Mouse (Mus musculus): ENCODE measurements around the gene Cys1. TPM values are rescaled to one million over a fixed set of nuclear protein-coding genes. Genes with fewer than 3 reads are reported as not detected.
"Not testable (repeated sequence)": the region's sequence is repeated elsewhere in the genome, so short reads cannot be mapped to it uniquely, and the experiment has no call there.

Gene Cys1
- total and polyA plus RNA-seq, 3 experiments: not detected

- H3K27me3 ChIP-seq (ENCODE audit: insufficient read depth, low read length): no peaks in the 10 kb centered on the region
- ATAC-seq (ENCODE audit: extremely low read depth, insufficient number of reproducible peaks, low FRiP score, poor library complexity, severe bottlenecking) (no peak), DNase-seq (ENCODE audit: low spot score) (no peak)
- H3K4me3 ChIP-seq (ENCODE audit: low read depth, low read length): peak overlapping the region; percentile 25; the same call in 1 of the 2 replicates
- no peaks in the 10 kb centered on the region for H3K9me3 ChIP-seq (replicated peaks)
- H3K4me1 ChIP-seq (ENCODE audit: insufficient read depth, low read depth, low read length): peaks cover 71% of the 10 kb centered on the region
- no peaks in the 10 kb centered on the region for H3K36me3 ChIP-seq (replicated peaks)
- no peak for TF ChIP-seq TAL1 (conservative IDR thresholded peaks at IDR 0.05; ENCODE audit: low read depth, low read length)
- TF ChIP-seq POLR2AphosphoS5 (IDR thresholded peaks at IDR 0.05; ENCODE audit: insufficient replicate concordance, low read depth, low read length): no peak
- no peak for TF ChIP-seq CTCF (IDR thresholded peaks at IDR 0.05; ENCODE audit: low read depth, low read length)
- TF ChIP-seq GATA1 (IDR thresholded peaks at IDR 0.05; ENCODE audit: borderline replicate concordance, low read length): no peak
- no peak for TF ChIP-seq GATA2 (IDR thresholded peaks at IDR 0.05; ENCODE audit: borderline replicate concordance, low read depth, low read length)
Measured at GRCm38 (mm10) chr12:24642370-24642802, 39.2 kb downstream of the Cys1 start.

GRCm38 (mm10) chr12:24638787-24639186 is 42.8 kb downstream of the Cys1 start:
- not testable (repeated sequence) for H3K4me3 ChIP-seq (ENCODE audit: low read depth, low read length); ATAC-seq (ENCODE audit: extremely low read depth, insufficient number of reproducible peaks, low FRiP score, poor library complexity, severe bottlenecking); H3K9me3 ChIP-seq (replicated peaks); DNase-seq (ENCODE audit: low spot score); H3K27me3 ChIP-seq (ENCODE audit: insufficient read depth, low read length); H3K36me3 ChIP-seq (replicated peaks)
- peaks cover 54% of the 10 kb centered on the region for H3K4me1 ChIP-seq (ENCODE audit: insufficient read depth, low read depth, low read length)

GRCm38 (mm10) chr12:24634648-24635047 is 47.0 kb downstream of the Cys1 start:
- no peaks in the 10 kb centered on the region for H3K27me3 ChIP-seq (ENCODE audit: insufficient read depth, low read length)
- H3K4me1 ChIP-seq (ENCODE audit: insufficient read depth, low read depth, low read length): peaks cover 59% of the 10 kb centered on the region
- no peak for ATAC-seq (ENCODE audit: extremely low read depth, insufficient number of reproducible peaks, low FRiP score, poor library complexity, severe bottlenecking)
- H3K36me3 ChIP-seq (replicated peaks): no peaks in the 10 kb centered on the region
- no peak overlapping the region for H3K4me3 ChIP-seq (ENCODE audit: low read depth, low read length)
- TF ChIP-seq POLR2AphosphoS5 (IDR thresholded peaks at IDR 0.05; ENCODE audit: insufficient replicate concordance, low read depth, low read length) (no peak), GATA2 (IDR thresholded peaks at IDR 0.05; ENCODE audit: borderline replicate concordance, low read depth, low read length) (no peak), TAL1 (conservative IDR thresholded peaks at IDR 0.05; ENCODE audit: low read depth, low read length) (no peak), GATA1 (IDR thresholded peaks at IDR 0.05; ENCODE audit: borderline replicate concordance, low read length) (no peak), CTCF (IDR thresholded peaks at IDR 0.05; ENCODE audit: low read depth, low read length) (no peak)
- no peak for DNase-seq (ENCODE audit: low spot score)
- H3K9me3 ChIP-seq (replicated peaks): no peaks in the 10 kb centered on the region

GRCm38 (mm10) chr12:24634212-24634611 is 47.4 kb downstream of the Cys1 start:
- H3K27me3 ChIP-seq (ENCODE audit: insufficient read depth, low read length): no peaks in the 10 kb centered on the region
- no peaks in the 10 kb centered on the region for H3K9me3 ChIP-seq (replicated peaks)
- no peak for TF ChIP-seq GATA1 (IDR thresholded peaks at IDR 0.05; ENCODE audit: borderline replicate concordance, low read length)
- no peak for TF ChIP-seq TAL1 (conservative IDR thresholded peaks at IDR 0.05; ENCODE audit: low read depth, low read length)
- TF ChIP-seq GATA2 (IDR thresholded peaks at IDR 0.05; ENCODE audit: borderline replicate concordance, low read depth, low read length): no peak
- no peak for TF ChIP-seq POLR2AphosphoS5 (IDR thresholded peaks at IDR 0.05; ENCODE audit: insufficient replicate concordance, low read depth, low read length)
- no peak for TF ChIP-seq CTCF (IDR thresholded peaks at IDR 0.05; ENCODE audit: low read depth, low read length)
- no peak for ATAC-seq (ENCODE audit: extremely low read depth, insufficient number of reproducible peaks, low FRiP score, poor library complexity, severe bottlenecking)
- no peaks in the 10 kb centered on the region for H3K36me3 ChIP-seq (replicated peaks)
- peaks cover 59% of the 10 kb centered on the region for H3K4me1 ChIP-seq (ENCODE audit: insufficient read depth, low read depth, low read length)
- H3K4me3 ChIP-seq (ENCODE audit: low read depth, low read length): no peak overlapping the region
- no peak for DNase-seq (ENCODE audit: low spot score)

GRCm38 (mm10) chr12:24633753-24634191 is 47.8 kb downstream of the Cys1 start:
- peaks cover 56% of the 10 kb centered on the region for H3K4me1 ChIP-seq (ENCODE audit: insufficient read depth, low read depth, low read length)
- DNase-seq (ENCODE audit: low spot score): no peak
- no peak overlapping the region for H3K4me3 ChIP-seq (ENCODE audit: low read depth, low read length)

GRCm38 (mm10) chr12:24632404-24632803 is 49.2 kb downstream of the Cys1 start:
- DNase-seq (ENCODE audit: low spot score) (no peak), ATAC-seq (ENCODE audit: extremely low read depth, insufficient number of reproducible peaks, low FRiP score, poor library complexity, severe bottlenecking) (no peak)
- Histone ChIP-seq H3K27me3 (ENCODE audit: insufficient read depth, low read length) (no peaks in the 10 kb centered on the region), H3K4me1 (ENCODE audit: insufficient read depth, low read depth, low read length) (peaks cover 59% of the 10 kb centered on the region), H3K9me3 (replicated peaks) (no peaks in the 10 kb centered on the region), H3K4me3 (ENCODE audit: low read depth, low read length) (no peak overlapping the region), H3K36me3 (replicated peaks) (no peaks in the 10 kb centered on the region)
- TF ChIP-seq CTCF (IDR thresholded peaks at IDR 0.05; ENCODE audit: low read depth, low read length): no peak
- TF ChIP-seq POLR2AphosphoS5 (IDR thresholded peaks at IDR 0.05; ENCODE audit: insufficient replicate concordance, low read depth, low read length): no peak
- no peak for TF ChIP-seq TAL1 (conservative IDR thresholded peaks at IDR 0.05; ENCODE audit: low read depth, low read length)
- no peak for TF ChIP-seq GATA2 (IDR thresholded peaks at IDR 0.05; ENCODE audit: borderline replicate concordance, low read depth, low read length)
- no peak for TF ChIP-seq GATA1 (IDR thresholded peaks at IDR 0.05; ENCODE audit: borderline replicate concordance, low read length)

More at GRCm38 (mm10) chr12:24633753-24634191, 47.8 kb downstream of the Cys1 start:
- TF ChIP-seq GATA1 (IDR thresholded peaks at IDR 0.05; ENCODE audit: borderline replicate concordance, low read length) (no peak), CTCF (IDR thresholded peaks at IDR 0.05; ENCODE audit: low read depth, low read length) (no peak), TAL1 (conservative IDR thresholded peaks at IDR 0.05; ENCODE audit: low read depth, low read length) (no peak), POLR2AphosphoS5 (IDR thresholded peaks at IDR 0.05; ENCODE audit: insufficient replicate concordance, low read depth, low read length) (no peak), GATA2 (IDR thresholded peaks at IDR 0.05; ENCODE audit: borderline replicate concordance, low read depth, low read length) (no peak)
- H3K9me3 ChIP-seq (replicated peaks): no peaks in the 10 kb centered on the region
- H3K27me3 ChIP-seq (ENCODE audit: insufficient read depth, low read length): no peaks in the 10 kb centered on the region
- ATAC-seq (ENCODE audit: extremely low read depth, insufficient number of reproducible peaks, low FRiP score, poor library complexity, severe bottlenecking): peak; percentile 32; the same call in 1 of the 2 replicates
- no peaks in the 10 kb centered on the region for H3K36me3 ChIP-seq (replicated peaks)

Data from G1E (cell line).